Mouse (Mus musculus) A20 (cell line): ENCODE measurements at regions not wholly inside any gene's neighbourhood (a gene's known extent, or its start where the extent isn't known, plus 50 kb on each side); places are given as distances from the start of the nearest gene placed in this dataset.
"Not testable (repeated sequence)": the region's sequence is repeated elsewhere in the genome, so short reads cannot be mapped to it uniquely, and the experiment has no call there.

Experiments
- DNase-seq: peaks from one replicate; pipeline ENCODE4 v3.0.0-alpha.2; 2011; ENCODE audit warnings: low read depth, low spot score

DNA sequence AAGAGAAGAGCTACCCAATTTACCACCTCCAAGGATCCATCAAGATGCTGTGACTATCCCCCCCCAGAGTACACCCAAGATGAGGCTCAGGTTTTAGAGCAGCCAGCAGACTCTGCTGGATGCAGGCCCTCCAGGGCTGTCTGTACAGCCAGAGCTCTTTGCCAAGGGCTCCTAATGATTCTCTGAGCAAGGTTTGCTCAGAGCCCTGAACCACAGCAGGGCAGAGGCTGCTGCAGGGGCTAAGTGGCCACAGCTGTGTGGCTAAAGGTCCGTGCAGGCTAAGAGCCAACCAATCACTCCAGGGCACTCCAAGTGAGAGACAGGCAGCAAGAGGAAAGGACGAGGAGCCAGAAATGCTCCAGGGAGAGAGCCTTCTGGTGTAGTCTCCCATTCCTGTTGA lies 289.2 kb upstream of the Kdm8 start:
- no peak for DNase-seq

DNA sequence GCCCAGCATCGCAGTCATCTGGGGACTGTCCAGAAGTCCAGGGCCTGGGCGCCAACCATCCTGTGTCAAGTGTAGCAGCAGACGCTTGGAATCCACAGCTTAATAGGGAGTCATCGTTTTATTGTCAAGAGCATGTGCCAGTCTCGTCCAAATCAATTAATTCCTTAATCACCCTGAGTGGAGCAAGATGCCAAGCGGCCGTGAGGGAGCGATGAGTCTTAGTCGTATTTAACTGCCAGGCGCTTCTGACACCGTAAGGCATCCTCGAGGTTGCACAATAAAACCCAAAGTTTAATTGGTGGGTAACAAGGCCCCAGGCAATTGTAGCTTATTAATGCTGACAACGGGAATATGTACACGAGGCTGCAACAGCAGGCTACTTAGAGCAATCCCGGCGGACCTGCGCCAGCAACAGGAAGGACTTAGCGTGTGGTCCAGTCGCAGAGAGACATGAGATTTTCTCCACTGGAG lies 277.6 kb upstream of the Kdm8 start:
- DNase-seq, result no peak

- DNase-seq, result no peak
These were observed 276.8 kb upstream of the Kdm8 start for GRCm38 (mm10) chr7:125167666-125168065.

GRCm38 (mm10) chr7:125181548-125181947 lies 262.9 kb upstream of the Kdm8 start:
- DNase-seq, result no peak

- no peak for DNase-seq
These were observed 262.2 kb upstream of the Kdm8 start for GRCm38 (mm10) chr7:125182266-125182665.

DNA sequence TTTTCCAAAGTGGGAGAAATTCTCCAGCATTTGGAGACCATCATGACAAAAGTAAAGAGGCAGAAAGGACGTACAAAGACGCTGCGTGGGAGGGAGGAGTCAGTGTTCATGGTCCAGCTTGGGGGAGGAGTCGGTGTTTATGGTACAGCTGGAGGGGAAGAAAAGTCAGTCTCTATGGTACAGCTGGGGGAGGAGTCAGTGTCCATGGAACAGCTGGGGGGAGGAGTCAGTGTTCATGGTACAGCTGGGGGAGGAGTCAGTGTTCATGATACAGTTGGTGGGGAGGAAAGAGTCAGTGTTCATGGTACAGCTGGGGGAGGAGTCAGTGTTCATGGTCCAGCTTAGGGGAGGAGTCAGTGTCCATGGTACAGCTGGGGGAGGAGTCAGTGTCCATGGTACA lies 261.5 kb upstream of the Kdm8 start:
- DNase-seq, result not testable (repeated sequence)

- DNase-seq, result no peak
These were observed 259.3 kb upstream of the Kdm8 start for GRCm38 (mm10) chr7:125185037-125185679.

DNA sequence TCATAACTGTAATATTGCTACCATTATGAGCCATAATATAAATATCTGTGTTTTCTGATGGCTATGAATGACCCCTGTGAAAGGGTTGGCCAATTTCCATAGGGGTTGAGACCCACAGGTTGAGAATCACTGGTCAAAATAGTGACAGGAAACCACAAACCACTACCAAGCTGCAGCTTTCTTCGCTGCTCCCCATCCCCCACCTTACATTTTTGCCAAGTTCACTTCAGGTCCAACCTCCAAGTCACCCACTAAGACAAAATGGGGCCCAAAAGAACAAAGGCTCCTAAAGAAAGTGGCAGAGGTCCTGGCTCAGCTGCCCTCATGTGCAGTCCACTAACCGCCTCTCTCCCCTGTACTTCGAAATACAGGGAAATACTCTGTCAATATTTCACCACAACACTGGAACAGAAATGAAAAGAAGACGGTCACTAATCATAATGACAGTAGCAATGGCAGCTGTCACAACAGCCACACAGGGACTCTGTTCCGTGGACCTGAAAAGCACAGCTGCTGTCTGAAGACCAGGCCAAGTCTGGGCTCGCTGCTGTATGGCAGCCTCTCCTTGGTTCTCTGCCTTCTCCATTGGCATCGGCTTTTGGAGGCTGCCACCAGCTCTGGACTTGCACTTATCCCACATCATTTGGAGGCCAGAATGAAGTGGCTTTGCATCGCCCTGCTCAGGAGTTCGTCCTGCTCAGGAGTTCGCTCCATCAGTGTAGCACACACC lies 257.3 kb upstream of the Kdm8 start:
- DNase-seq, result no peak

DNA sequence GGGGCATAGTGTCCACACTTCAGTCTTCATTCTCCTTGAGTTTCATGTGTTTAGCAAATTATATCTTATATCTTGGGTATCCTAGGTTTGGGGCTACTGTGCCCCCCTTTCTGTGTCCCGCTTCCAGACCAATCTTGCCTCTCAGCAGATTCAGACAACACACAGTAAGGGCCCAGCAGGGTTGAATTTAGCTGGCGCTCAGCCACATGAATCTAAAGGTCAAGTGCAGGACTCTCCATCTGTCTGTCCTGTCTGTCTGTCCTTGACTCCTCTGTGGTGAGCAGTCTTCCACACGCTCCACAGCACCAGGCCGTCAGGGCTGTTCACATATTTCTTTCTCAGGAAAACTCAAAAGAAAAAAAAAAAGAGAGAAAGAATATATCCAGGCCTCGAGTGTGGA lies 255.5 kb upstream of the Kdm8 start:
- DNase-seq, result no peak

DNA sequence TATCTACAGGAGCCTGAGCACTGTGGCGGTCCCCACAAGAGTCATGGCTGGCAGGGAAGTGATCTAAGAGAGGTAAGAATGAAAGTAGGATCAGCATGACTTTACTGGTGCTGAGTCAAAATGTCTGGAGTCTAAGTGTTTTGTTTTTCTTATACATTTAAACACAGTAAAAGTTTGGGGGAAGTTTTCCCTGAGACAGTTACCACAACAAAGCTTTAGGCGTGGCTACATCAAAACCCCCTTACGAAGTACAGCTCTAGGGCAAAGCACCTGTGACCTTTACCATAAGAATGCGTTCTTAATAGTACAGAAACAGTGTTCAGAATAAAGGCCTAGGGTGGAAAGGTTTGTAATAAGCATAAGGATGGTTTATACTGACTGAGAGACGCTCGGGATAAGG lies 254.4 kb upstream of the Kdm8 start:
- DNase-seq, result no peak

- DNase-seq, result no peak
These were observed 253.2 kb upstream of the Kdm8 start for GRCm38 (mm10) chr7:125191313-125191712.

DNA sequence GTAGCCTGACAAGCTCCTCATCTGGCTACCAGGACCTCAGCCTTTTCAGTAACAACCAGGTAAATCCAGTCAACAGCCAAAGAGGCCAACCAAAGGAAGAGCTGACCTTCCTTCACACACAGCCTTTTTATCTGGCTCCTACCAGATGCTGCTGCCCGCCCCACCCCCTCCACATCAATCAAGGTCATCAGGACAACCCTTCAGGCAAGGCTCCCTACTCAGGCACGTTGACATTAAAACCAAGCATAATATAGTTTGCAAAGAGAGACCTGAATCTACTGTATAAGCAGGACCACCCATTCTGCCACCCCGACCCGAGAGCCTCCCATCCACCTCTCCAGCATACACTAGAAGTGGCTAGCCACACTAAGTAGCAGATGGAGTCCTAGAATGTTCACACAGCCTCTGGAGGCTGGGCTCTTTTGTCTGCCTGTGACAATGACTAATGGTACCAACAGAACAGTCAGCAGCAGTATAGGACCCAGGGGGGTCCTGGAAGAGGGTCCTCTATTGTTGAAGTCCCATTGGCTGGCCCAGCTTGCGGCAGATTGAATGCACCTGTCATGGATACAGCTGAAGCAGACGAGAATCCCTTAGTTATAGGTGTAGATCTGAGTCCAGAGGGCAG lies 233.0 kb upstream of the Kdm8 start:
- no peak for DNase-seq

DNA sequence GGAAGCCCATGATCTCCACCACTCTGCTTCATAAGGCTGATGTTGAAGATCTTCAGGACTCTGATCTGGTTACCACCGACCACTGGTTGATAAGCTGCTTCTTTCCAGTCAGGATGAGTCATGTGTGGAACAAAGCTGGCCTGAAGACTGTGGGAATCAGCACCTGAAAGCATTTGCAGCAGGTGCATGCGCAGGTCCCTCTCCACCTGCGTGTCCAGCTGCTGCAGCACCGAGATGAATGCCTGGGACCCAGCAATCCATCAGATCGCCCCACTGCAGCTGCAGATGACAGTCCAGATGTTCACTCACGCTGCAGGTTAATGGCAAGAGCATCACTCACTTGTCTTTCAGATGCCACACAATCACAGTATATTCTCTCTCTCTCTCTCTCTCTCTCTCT lies 230.4 kb upstream of the Kdm8 start:
- DNase-seq, result no peak

DNA sequence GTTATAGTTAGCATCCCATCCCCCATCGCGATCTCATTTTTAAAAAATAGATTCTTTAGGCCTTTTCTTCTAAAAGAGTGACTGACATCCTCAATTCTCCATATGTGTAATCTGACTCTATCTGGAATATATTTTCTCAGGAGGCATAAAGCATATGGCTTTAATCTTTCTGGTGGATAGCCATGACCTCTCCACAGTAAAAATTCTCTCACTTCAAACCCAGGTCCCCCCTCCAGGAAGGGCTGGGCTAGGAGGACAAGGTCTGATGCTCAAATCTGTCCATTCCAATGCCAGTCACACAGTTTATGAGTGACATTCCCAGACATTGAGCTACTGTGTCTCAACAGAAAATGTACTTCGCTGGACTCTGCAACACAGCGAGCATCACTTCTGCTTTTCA lies 226.8 kb upstream of the Kdm8 start:
- DNase-seq, result no peak

GRCm38 (mm10) chr7:125222684-125223083 lies 221.8 kb upstream of the Kdm8 start:
- DNase-seq, result no peak

- no peak for DNase-seq
These were observed 209.6 kb upstream of the Kdm8 start for GRCm38 (mm10) chr7:125234911-125235310.

GRCm38 (mm10) chr7:125237026-125237425 lies 207.4 kb upstream of the Kdm8 start:
- DNase-seq, result no peak

GRCm38 (mm10) chr7:125243021-125243420 lies 201.5 kb upstream of the Kdm8 start:
- DNase-seq, result no peak

DNA sequence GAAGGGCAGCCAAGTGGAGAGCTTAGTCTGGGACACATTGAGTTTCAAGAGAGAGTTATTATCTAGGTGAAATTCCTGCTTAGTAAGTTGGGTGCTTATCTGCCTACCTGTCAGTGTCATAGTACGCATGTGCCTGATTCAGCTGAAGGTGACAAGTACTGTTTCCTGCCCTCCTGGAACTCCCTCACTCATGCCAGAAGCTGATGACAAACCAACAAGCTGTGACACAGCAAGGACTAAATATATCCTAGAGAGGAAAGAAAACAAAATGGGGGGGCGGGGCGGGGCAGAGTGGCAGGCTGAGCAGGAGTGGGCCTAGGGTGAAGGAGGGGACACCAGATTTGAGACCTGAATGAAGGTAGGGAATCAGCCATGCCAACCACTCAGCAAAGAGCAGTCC lies 196.1 kb upstream of the Kdm8 start:
- no peak for DNase-seq

DNA sequence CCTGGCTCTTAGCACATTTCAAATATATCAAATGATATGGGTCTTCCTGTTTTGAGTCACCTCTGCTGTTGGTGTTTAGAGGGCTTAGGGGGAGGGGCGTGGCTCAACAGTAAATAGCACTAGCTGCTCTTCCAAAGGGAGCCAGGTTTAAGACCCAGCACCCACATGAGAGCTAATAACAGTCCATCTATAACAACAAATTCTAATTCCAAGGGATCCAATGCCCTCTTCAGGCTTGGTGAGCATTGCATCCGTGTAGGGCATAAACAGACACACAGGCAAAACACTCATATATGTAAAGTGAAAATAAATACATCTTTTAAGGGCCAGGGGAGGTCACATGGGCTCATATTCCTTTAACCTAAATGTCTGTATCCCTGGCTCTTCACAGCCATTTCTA lies 194.1 kb upstream of the Kdm8 start:
- DNase-seq, result no peak

- no peak for DNase-seq
These were observed 193.4 kb upstream of the Kdm8 start for GRCm38 (mm10) chr7:125250970-125251585.

GRCm38 (mm10) chr7:125254302-125254701 lies 190.2 kb upstream of the Kdm8 start:
- DNase-seq, result no peak

DNA sequence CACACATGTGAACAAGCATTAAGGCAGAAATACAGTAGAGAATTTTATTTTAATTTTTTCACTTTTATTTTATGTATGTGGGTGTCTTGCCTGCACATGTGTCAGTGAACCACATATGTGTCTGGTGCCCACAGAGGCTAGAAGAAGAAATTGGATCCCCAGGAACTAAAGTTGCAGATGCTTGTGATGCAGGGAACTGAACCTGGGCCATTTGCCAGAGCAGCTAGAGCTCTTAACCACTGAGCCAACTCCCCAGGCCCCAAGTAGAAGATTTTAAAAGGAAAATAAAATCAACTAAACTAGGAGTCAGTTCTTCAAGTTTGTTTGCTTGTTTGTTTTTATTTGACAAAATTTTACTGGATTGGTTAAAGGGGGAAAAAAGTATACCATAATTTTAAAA lies 185.5 kb upstream of the Kdm8 start:
- DNase-seq, result no peak
